Mouse (Mus musculus): Measurements from ENCODE around the gene Cpa5. TPM values are rescaled to one million over a fixed set of nuclear protein-coding genes. Genes with fewer than 3 reads are reported as not detected.
A peak's percentile ranks its signal among the peaks of the same experiment; 100 is the strongest.

The Cpa5 gene
- polyA plus RNA-seq, 1 experiment from 2014 or later = 1.1 TPM

DNA sequence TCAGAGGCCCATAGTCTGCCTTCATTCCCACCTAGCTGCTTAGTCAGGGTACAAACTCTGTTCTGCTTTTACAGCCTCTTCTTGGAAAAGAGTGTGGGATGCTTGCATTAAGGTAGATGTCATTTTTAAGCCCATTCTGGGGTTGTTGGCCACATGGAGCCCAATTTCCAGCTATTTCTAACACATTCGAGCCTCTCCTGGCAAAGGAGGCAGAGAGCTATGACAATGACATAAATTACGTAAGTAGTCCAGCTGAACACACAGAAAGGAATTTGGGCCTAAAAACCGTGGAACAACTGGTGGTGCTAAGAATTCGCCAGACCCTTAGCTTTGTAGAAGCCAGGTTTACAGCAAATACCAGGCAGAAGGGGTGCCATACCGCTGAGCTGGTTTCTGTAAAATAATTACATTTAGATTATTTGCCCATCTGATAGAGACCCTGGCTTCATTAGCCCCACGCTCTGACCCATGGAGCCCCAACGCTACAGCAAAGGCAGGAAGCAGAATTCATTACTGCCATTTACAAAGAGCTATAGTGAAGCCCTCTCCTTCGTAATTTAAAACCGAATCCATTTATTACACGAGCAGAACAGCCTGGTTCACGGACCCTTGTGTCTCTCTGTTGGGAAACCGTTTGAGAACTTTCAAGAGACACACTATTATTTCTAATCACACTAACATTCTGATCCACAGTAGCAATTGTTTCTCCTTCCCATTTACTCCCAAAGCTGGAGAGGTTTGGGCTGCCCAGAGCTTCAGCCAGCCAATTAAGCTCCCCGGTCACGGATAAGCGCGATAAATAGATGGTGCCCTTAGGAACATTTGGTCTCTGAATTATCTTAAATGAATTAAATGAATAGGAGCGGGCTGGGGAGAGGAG lies 30.6 kb upstream of the Cpa5 start:
- H3K36me3 ChIP-seq = no peaks in the 10 kb centered on the region
- no peak for ATAC-seq (ENCODE audit: insufficient number of reproducible peaks, low FRiP score)
- no peak overlapping the region for H3K4me2 ChIP-seq
- 0 out of 2 replicates have a peak, but pooled peaks cover 2% of the 10 kb centered on the region for H3K9me3 ChIP-seq (replicated peaks)
- H3K9ac ChIP-seq = no peak overlapping the region
- no peak overlapping the region for H3K27ac ChIP-seq (ENCODE audit: poor library complexity, severe bottlenecking)
- H3K4me3 ChIP-seq = no peak overlapping the region
- no peaks in the 10 kb centered on the region for H3K27me3 ChIP-seq (replicated peaks)
- WGBS = 78% methylated on average over 17 of the region's 17 CpGs
- no peaks in the 10 kb centered on the region for H3K4me1 ChIP-seq (replicated peaks)

DNA sequence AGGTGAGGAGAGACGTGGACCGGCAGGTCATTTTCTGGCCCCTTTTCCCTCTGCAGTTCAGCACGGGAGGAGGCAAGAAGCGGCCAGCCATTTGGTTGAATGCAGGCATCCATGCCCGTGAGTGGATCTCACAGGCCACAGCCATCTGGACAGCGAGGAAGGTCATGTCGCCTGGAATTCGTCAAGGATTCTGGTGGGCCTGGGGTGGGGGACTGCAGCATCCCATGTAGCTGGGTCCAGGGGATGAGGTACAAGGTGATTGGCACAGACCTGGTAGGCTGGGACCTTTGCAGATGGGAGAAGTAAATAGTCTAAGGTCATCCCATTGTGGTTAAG lies 30.0 kb upstream of the Cpa5 start:
- 52% methylated on average over 8 of the region's 8 CpGs for WGBS
- no peak for ATAC-seq (ENCODE audit: insufficient number of reproducible peaks, low FRiP score)
- no peak overlapping the region for H3K9ac ChIP-seq
- H3K27me3 ChIP-seq (replicated peaks) = no peaks in the 10 kb centered on the region
- H3K4me1 ChIP-seq (replicated peaks) = no peaks in the 10 kb centered on the region
- 0 out of 2 replicates have a peak, but pooled peaks cover 2% of the 10 kb centered on the region for H3K9me3 ChIP-seq (replicated peaks)
- no peak overlapping the region for H3K4me3 ChIP-seq
- H3K4me2 ChIP-seq = no peak overlapping the region
- H3K27ac ChIP-seq (ENCODE audit: poor library complexity, severe bottlenecking) = no peak overlapping the region
- no peaks in the 10 kb centered on the region for H3K36me3 ChIP-seq

DNA sequence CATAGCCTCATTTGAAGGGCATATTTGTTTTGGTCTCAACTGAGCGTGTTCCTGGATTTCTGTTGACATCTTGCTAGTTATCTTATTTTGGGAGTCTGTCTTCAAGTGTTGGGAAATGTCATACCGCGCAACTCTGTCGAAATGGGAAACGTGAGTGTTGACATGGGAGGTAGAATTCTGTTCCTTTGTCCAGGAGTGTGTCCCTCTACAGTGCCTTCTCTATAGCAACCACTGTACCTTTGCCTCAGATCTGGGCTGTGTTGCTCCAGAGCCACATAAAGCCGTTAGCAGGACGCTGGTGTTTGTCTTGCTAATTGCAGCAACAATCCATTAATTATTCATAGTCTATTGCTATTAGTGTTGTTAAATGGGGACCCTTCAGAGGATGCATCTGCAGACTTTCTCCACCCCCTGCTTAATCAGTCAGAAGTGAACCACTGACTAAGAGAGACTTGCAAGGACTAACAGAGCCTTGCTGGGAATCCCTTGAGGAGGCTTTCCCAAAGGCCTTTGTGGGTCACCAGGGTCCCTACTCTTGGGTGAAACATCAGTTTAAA lies 23.8 kb upstream of the Cpa5 start:
- WGBS = 57% methylated on average over 7 of the region's 7 CpGs
- ATAC-seq (ENCODE audit: insufficient number of reproducible peaks, low FRiP score) = no peak
- H3K27ac ChIP-seq (ENCODE audit: poor library complexity, severe bottlenecking) = no peak overlapping the region
- H3K4me3 ChIP-seq = no peak overlapping the region
- H3K27me3 ChIP-seq (replicated peaks) = no peaks in the 10 kb centered on the region
- no peak overlapping the region for H3K4me2 ChIP-seq
- no peak overlapping the region for H3K9ac ChIP-seq
- 0 out of 2 replicates have a peak, but pooled peaks cover 2% of the 10 kb centered on the region for H3K9me3 ChIP-seq (replicated peaks)
- no peaks in the 10 kb centered on the region for H3K36me3 ChIP-seq
- H3K4me1 ChIP-seq (replicated peaks) = peaks cover 21% of the 10 kb centered on the region

DNA sequence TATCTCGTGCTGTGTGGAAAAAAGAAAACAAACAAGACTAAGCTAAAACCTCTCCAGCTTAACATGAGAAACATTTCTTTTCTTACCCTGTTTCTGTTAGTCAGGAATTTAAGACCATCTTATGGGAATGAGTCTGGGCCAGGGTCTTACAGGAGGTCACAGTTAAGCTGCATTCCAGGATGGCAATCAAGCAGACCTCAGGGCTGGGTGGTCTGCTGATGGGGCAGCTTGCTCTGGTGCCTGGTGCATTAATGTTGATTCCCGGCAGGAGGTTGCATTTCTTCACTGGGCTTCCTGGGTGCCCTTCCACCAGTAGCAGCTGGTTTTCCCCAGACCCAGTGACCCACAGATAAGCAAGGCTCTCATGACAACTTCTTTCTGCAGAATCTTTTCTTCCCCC lies 21.0 kb upstream of the Cpa5 start:
- Histone ChIP-seq H3K9ac (0 out of 2 replicates have a peak overlapping the region, but pooled peaks have one; percentile 9), H3K4me2 (no peak overlapping the region), H3K27me3 (replicated peaks) (no peaks in the 10 kb centered on the region), H3K27ac (ENCODE audit: poor library complexity, severe bottlenecking) (peak overlapping the region; percentile 63; the same call in 1 of the 2 replicates), H3K4me3 (no peak overlapping the region), H3K36me3 (no peaks in the 10 kb centered on the region), H3K4me1 (replicated peaks) (peaks cover 24% of the 10 kb centered on the region), H3K9me3 (replicated peaks) (no peaks in the 10 kb centered on the region)
- ATAC-seq (ENCODE audit: insufficient number of reproducible peaks, low FRiP score) = no peak
- WGBS = 10% methylated on average over 2 of the region's 2 CpGs

DNA sequence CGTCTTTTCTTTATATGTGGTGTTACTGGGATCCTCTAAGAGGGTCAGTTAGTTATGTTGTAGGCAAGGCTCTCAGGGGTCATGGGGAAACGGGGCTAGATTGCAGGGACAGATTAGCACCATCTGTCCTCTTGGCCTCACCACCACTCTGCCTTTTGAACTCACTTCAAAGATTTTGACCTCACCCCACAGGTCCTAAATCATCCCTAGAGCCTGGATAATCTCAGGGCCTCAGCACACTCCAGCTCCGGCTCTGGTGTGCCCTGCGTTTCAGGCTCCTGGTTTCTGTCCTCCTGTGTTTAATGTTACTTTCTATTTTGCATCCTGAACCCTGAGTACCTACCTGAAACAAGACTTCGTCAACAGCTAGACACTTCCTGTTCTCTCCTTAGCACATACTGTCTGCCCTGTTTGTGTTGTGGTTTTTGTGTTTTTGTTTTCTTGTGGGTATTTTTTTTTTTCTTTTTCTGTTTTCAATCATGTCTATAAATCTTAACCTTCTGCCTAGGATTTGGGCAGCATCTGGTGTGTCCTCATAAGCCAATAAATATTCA lies 18.9 kb upstream of the Cpa5 start:
- 54% methylated on average over 5 of the region's 5 CpGs for WGBS

DNA sequence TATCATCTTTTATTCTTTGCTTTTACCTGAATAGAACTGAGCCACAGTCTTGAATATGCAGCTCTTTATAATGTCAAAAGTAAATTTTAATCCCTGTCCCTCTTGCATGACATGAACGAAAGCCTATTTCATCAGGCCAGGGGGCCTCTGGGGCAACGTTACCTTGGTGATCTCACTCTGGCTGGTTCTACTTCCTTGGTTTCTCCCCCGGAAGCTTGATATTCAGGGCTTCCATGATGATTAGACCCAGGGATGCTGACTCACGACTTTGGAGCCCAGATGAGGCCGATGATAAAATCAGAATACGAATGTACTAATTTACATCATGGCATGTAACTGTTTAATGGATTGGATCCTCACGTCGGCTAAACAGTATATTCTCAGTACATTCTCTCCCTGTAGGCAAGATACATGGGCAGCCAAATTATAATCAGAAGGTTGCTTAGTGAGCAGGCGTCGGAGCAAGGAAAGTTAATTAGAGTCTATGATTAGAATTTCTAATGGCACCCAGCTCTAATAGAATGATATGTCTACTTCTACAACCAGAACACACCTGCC lies 18.3 kb upstream of the Cpa5 start:
- no peaks in the 10 kb centered on the region for H3K36me3 ChIP-seq
- H3K27me3 ChIP-seq (replicated peaks) = no peaks in the 10 kb centered on the region
- H3K9ac ChIP-seq = no peak overlapping the region
- H3K4me3 ChIP-seq = no peak overlapping the region
- no peak for ATAC-seq (ENCODE audit: insufficient number of reproducible peaks, low FRiP score)
- no peak overlapping the region for H3K4me2 ChIP-seq
- no peaks in the 10 kb centered on the region for H3K9me3 ChIP-seq (replicated peaks)
- 76% methylated on average over 10 of the region's 10 CpGs for WGBS
- no peak overlapping the region for H3K27ac ChIP-seq (ENCODE audit: poor library complexity, severe bottlenecking)
- H3K4me1 ChIP-seq (replicated peaks) = peaks cover 17% of the 10 kb centered on the region

More for the DNA sequence above, 18.9 kb upstream of the Cpa5 start:
- Histone ChIP-seq H3K9ac (no peak overlapping the region), H3K36me3 (no peaks in the 10 kb centered on the region), H3K4me1 (replicated peaks) (peaks cover 22% of the 10 kb centered on the region), H3K4me3 (no peak overlapping the region), H3K27ac (ENCODE audit: poor library complexity, severe bottlenecking) (no peak overlapping the region), H3K9me3 (replicated peaks) (no peaks in the 10 kb centered on the region), H3K4me2 (no peak overlapping the region), H3K27me3 (replicated peaks) (no peaks in the 10 kb centered on the region)
- ATAC-seq (ENCODE audit: insufficient number of reproducible peaks, low FRiP score) = no peak

DNA sequence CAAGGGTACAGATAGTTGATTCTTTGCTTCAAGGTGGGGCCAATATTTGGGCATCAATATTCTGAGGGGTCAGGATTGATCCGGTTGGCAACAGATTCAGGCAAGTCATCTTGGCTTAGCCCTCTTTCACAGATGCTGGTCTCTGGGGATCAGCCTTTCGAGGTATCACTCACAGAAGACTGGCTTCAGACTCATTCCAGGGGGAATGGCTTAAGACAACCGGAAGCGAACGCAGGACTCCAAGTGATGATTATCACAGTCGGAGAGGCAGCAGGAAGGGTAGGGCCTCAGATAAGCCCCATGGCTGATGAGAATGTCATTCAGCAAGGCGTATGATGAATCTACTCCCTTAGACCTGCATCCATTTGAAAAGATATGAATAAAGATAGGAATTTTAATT lies 16.4 kb upstream of the Cpa5 start:
- WGBS = 40% methylated on average over 7 of the region's 7 CpGs
- Histone ChIP-seq H3K27ac (ENCODE audit: poor library complexity, severe bottlenecking) (no peak overlapping the region), H3K27me3 (replicated peaks) (no peaks in the 10 kb centered on the region), H3K9ac (no peak overlapping the region), H3K4me3 (no peak overlapping the region), H3K4me2 (no peak overlapping the region), H3K4me1 (replicated peaks) (peaks cover 13% of the 10 kb centered on the region), H3K9me3 (replicated peaks) (no peaks in the 10 kb centered on the region), H3K36me3 (no peaks in the 10 kb centered on the region)
- no peak for ATAC-seq (ENCODE audit: insufficient number of reproducible peaks, low FRiP score)

DNA sequence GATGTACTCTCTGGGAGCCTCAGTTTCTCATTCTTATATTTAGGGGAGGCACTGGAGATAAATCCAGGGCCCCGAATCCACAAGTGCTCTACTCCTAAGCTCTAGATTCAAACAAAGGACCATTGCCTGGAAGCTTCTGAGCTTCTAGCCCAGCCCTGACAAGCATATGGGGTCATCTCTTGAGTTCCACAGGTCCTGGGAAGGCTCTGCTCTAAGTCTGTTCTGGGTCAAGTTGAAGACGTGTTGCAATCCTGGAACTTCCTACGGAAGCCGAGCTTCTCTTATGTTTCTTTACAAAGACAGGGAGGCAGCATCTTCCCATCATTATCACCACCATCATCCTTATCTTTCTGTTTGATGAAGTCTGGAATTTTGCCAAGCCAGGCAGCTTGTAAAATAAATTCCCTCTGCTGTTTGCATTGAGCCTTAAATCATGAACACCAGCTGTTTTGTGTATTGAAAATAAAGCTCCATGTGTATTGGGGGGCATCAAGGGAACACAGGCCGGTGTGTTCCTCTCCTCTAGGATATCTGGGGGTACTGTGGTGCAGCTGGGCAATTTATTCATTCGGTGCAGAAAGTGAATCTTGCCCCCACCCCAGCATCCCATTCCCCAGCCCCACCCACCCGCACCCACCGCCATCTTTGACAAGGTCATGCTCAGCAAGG lies 14.4 kb upstream of the Cpa5 start:
- no peaks in the 10 kb centered on the region for H3K9me3 ChIP-seq (replicated peaks)
- no peaks in the 10 kb centered on the region for H3K27me3 ChIP-seq (replicated peaks)
- no peak for ATAC-seq (ENCODE audit: insufficient number of reproducible peaks, low FRiP score)
- H3K27ac ChIP-seq (ENCODE audit: poor library complexity, severe bottlenecking) = no peak overlapping the region
- H3K4me2 ChIP-seq = no peak overlapping the region
- no peak overlapping the region for H3K4me3 ChIP-seq
- H3K4me1 ChIP-seq (replicated peaks) = peaks cover 3% of the 10 kb centered on the region
- WGBS = 85% methylated on average over 8 of the region's 8 CpGs
- H3K36me3 ChIP-seq = no peaks in the 10 kb centered on the region
- no peak overlapping the region for H3K9ac ChIP-seq

DNA sequence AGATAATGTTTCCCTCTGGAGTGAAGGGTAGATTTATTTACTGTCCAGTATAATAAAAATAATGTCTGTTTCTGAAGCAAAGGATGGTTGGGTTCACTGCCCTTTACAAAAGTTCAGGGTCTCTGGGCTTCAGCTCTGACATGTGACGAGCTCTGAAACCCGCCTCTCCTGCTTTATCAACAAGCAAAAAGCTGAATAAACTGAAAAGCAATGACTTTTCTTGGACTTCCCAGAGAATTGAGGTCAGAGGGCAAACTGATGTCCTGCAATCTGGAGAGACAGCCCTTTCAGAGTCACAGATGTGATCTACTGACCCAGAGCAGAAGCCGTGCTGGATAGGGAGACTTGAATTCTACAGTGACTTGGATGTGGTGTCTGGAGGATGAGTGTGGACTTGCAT lies 10.8 kb upstream of the Cpa5 start:
- H3K9me3 ChIP-seq (replicated peaks) = no peaks in the 10 kb centered on the region
- no peak overlapping the region for H3K4me2 ChIP-seq
- no peaks in the 10 kb centered on the region for H3K27me3 ChIP-seq (replicated peaks)
- no peak for ATAC-seq (ENCODE audit: insufficient number of reproducible peaks, low FRiP score)
- no peaks in the 10 kb centered on the region for H3K36me3 ChIP-seq
- no peak overlapping the region for H3K27ac ChIP-seq (ENCODE audit: poor library complexity, severe bottlenecking)
- WGBS = 70% methylated on average over 3 of the region's 3 CpGs
- no peaks in the 10 kb centered on the region for H3K4me1 ChIP-seq (replicated peaks)
- H3K4me3 ChIP-seq = no peak overlapping the region
- no peak overlapping the region for H3K9ac ChIP-seq

DNA sequence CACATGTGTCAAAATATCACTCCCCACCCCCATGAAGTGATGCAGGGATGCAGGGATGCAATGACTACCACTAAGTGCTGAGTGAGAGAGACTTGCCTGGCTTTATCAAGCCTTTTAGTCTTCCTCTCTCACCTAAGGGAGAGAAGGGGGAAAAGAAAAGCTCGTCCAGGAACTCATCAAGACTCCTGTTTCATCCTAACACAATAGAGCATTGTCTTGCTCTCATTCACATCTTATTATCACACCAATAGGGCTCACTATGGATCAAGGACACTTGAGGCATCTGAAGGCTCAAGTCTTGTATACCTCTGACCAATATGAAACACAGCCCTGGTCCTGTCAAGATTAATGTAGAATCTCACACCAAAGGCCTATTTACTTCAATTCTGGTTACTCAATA lies 9.8 kb upstream of the Cpa5 start:
- Histone ChIP-seq H3K9ac (no peak overlapping the region), H3K4me3 (no peak overlapping the region), H3K4me1 (replicated peaks) (no peaks in the 10 kb centered on the region), H3K9me3 (replicated peaks) (no peaks in the 10 kb centered on the region), H3K27me3 (replicated peaks) (no peaks in the 10 kb centered on the region), H3K4me2 (no peak overlapping the region), H3K27ac (ENCODE audit: poor library complexity, severe bottlenecking) (no peak overlapping the region), H3K36me3 (no peaks in the 10 kb centered on the region)
- no peak for ATAC-seq (ENCODE audit: insufficient number of reproducible peaks, low FRiP score)
- 63% methylated on average over 1 of the region's 1 CpGs for WGBS

DNA sequence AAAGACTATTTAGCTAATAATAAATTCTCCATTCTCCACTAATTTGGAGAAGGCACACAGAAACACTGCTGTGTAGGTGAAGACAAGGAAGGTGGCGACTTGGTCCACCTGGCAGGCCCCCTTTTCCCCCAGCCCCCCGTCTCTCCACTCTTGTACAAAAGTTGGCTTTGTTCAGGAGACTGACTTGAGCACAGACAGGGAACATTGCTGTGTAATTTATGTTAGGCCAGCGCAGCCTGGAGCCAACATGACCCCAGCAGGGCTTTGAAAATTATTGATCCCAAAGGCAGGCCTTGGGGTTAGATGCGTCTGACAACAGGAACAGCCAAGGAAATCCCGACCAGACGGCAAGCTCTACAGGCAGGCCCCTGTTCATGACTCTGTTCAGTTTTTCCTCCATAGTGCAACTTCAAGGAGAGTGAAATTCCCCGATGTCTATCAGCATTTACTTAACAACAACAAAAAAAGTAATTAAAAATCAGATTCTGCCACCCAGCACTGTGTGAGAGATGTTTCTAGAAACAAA lies 6.4 kb upstream of the Cpa5 start:
- Histone ChIP-seq H3K4me1 (replicated peaks) (no peaks in the 10 kb centered on the region), H3K27ac (ENCODE audit: poor library complexity, severe bottlenecking) (no peak overlapping the region)
- ATAC-seq (ENCODE audit: insufficient number of reproducible peaks, low FRiP score) = no peak

More for the DNA sequence above, 6.4 kb upstream of the Cpa5 start:
- Histone ChIP-seq H3K4me2 (no peak overlapping the region), H3K27me3 (replicated peaks) (no peaks in the 10 kb centered on the region), H3K36me3 (no peaks in the 10 kb centered on the region), H3K4me3 (no peak overlapping the region), H3K9ac (no peak overlapping the region), H3K9me3 (replicated peaks) (no peaks in the 10 kb centered on the region)
- 73% methylated on average over 7 of the region's 7 CpGs for WGBS
